Mouse (Mus musculus): ENCODE measurements around the gene R3hdml. TPM values are rescaled to one million over a fixed set of nuclear protein-coding genes. Genes with fewer than 3 reads are reported as not detected.

Gene R3hdml
- total RNA-seq, 2 experiments from 2014 or later, result not detected

- ATAC-seq (replicated peaks; ENCODE audit: poor library complexity), result peak; percentile 63
These were observed 20.2 kb upstream of the R3hdml start for GRCm38 (mm10) chr2:163471710-163472465.

GRCm38 (mm10) chr2:163472466-163472851 lies 19.7 kb upstream of the R3hdml start, which contains the start of gene Fitm2:
Gene Fitm2 (minus strand): TSS chr2:163472629.
- ATAC-seq (replicated peaks; ENCODE audit: poor library complexity), result peak; percentile 95

GRCm38 (mm10) chr2:163480191-163480825 lies 11.8 kb upstream of the R3hdml start:
- peak; percentile 58 for ATAC-seq (replicated peaks; ENCODE audit: poor library complexity)

- peak; percentile 23; the same call in 1 of the 2 replicates for ATAC-seq (replicated peaks; ENCODE audit: poor library complexity)
These were observed 10.5 kb upstream of the R3hdml start for GRCm38 (mm10) chr2:163481539-163482029.

GRCm38 (mm10) chr2:163487360-163487759 lies 4.8 kb upstream of the R3hdml start:
- ATAC-seq (replicated peaks; ENCODE audit: poor library complexity), result no peak

GRCm38 (mm10) chr2:163489725-163490291 lies 2.3 kb upstream of the R3hdml start:
- no peak for ATAC-seq (replicated peaks; ENCODE audit: poor library complexity)

GRCm38 (mm10) chr2:163490656-163491055 lies 1.5 kb upstream of the R3hdml start:
- ATAC-seq (replicated peaks; ENCODE audit: poor library complexity), result no peak

GRCm38 (mm10) chr2:163491351-163491750 lies 767 bp upstream of the R3hdml start:
- ATAC-seq (replicated peaks; ENCODE audit: poor library complexity), result no peak

- ATAC-seq (replicated peaks; ENCODE audit: poor library complexity), result no peak
These were observed 913 bp downstream of the R3hdml start for GRCm38 (mm10) chr2:163493031-163493430.

GRCm38 (mm10) chr2:163493976-163494375 lies 1.9 kb downstream of the R3hdml start:
- ATAC-seq (replicated peaks; ENCODE audit: poor library complexity), result no peak

GRCm38 (mm10) chr2:163494456-163494855 lies 2.3 kb downstream of the R3hdml start:
- ATAC-seq (replicated peaks; ENCODE audit: poor library complexity), result no peak

GRCm38 (mm10) chr2:163502219-163502618 lies 10.1 kb downstream of the R3hdml start:
- no peak for ATAC-seq (replicated peaks; ENCODE audit: poor library complexity)

GRCm38 (mm10) chr2:163503191-163503590 lies 11.1 kb downstream of the R3hdml start:
- no peak for ATAC-seq (replicated peaks; ENCODE audit: poor library complexity)

- ATAC-seq (replicated peaks; ENCODE audit: poor library complexity), result no peak
These were observed 14.3 kb downstream of the R3hdml start, which contains the start of gene Hnf4a for GRCm38 (mm10) chr2:163506300-163507004. Gene Hnf4a (plus strand): TSS chr2:163506808.

GRCm38 (mm10) chr2:163525761-163526243 lies 33.7 kb downstream of the R3hdml start:
- ATAC-seq (replicated peaks; ENCODE audit: poor library complexity), result peak; percentile 60

GRCm38 (mm10) chr2:163527497-163527896 lies 35.4 kb downstream of the R3hdml start:
- ATAC-seq (replicated peaks; ENCODE audit: poor library complexity), result peak; percentile 21; the same call in 1 of the 2 replicates

GRCm38 (mm10) chr2:163530418-163530817 lies 38.3 kb downstream of the R3hdml start:
- no peak for ATAC-seq (replicated peaks; ENCODE audit: poor library complexity)

GRCm38 (mm10) chr2:163531917-163532316 lies 39.8 kb downstream of the R3hdml start:
- ATAC-seq (replicated peaks; ENCODE audit: poor library complexity), result peak; percentile 77

GRCm38 (mm10) chr2:163533226-163533625 lies 41.1 kb downstream of the R3hdml start:
- no peak for ATAC-seq (replicated peaks; ENCODE audit: poor library complexity)

- peak; percentile 95 for ATAC-seq (replicated peaks; ENCODE audit: poor library complexity)
These were observed 42.9 kb downstream of the R3hdml start for GRCm38 (mm10) chr2:163534958-163535524.

Data from megakaryocyte progenitor cell, adult 5-6 weeks (primary cell).